Mouse (Mus musculus) lung, postnatal 0 days (tissue): ENCODE results near the gene Ephb4.

ENCODE experiments used
- CTCF ChIP-seq: IDR thresholded peaks from 2 replicates; pipeline ENCODE4 v1.5.1; 2016; ENCODE audit warnings: antibody characterized with exemption, mild to moderate bottlenecking
- EP300 ChIP-seq: IDR thresholded peaks from 2 replicates; pipeline ENCODE4 v1.6.1; 2016; ENCODE audit warnings: antibody characterized with exemption, mild to moderate bottlenecking, control low read depth

DNA sequence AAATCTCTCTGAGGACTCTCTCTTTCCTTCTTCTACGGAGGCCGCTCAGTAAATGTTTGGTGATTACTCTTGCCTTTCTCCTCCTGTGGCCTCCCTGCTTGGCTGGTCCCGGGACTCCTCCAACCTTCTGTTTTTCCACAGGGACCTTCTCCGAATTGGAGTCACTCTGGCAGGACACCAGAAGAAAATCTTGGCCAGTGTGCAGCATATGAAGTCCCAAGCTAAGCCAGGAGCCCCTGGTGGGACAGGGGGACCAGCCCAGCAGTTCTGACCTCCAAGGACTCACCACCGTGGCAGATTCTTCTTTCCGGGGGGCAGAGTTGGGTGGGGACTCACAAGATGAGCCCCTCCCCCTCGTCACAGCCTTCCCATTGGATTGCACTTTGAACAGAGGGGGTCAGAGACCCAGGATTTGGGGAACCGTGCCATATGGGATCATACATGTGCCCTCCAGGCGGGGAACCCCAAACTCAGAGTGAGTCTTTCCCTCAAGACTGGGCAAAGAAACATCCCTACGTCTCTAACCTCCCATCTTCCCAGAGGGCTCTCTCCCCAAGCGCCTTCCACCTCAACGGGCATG is 23.6 kb downstream of the Ephb4 start:
- TF ChIP-seq CTCF (no peak), EP300 (no peak)
